Mouse (Mus musculus) common myeloid progenitor, adult 5-6 weeks (primary cell): ENCODE data around the gene Tnnt1. TPM values are rescaled to one million over a fixed set of nuclear protein-coding genes. Genes with fewer than 3 reads are reported as not detected.

ENCODE experiments used
- ATAC-seq: replicated peaks from 2 replicates; pipeline ENCODE4 v1.8.0; 2016; ENCODE audit warnings: low read depth, mild to moderate bottlenecking, moderate TSS enrichment, inconsistent platforms; ENCODE audit not compliant: poor library complexity, severe bottlenecking
- total RNA-seq: library from RNA; stranded (forward); fragments of 200-1000, 187-1606 nt; gene quantifications from 2 replicates; pipeline ENCODE4 v1.2.3, GENCODE M21; 2017

Gene Tnnt1
- total RNA-seq, 1 experiment from 2014 or later = 6.6 TPM

GRCm38 (mm10) chr7:4501558-4502397 is 14.4 kb downstream of the Tnnt1 start, which contains the start of gene Ppp1r12c:
Gene Ppp1r12c, minus strand, starts transcription at chr7:4501680.
- ATAC-seq = peak; percentile 72

DNA sequence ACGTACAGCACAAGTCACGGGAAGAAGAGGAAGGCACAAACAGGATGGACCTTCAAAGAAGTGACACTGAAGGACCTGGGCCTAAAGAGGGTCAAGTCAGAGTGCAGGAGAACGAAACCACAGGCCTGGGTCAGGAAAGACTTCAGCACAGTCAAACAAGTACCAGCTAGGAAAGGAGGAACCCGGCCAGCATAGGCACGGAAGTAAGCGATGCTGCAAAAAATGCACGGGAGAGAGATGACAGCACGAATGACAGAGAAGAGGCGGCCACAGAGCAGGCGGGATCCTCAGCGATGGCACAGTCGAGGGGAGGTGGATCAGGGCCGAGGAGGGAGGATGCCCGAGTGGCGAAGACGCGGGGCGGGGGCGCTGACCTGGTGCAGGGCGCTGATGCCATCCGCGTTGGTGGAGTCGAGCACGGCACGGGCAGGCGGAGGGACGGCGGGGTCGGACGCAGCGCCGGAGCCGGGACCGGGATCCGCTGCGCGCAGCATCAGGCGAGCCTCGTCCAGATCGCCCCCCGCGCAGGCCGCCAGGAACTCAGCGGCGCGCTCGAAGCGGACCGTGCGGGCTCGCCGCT is 15.2 kb downstream of the Tnnt1 start:
- ATAC-seq = peak; percentile 22

DNA sequence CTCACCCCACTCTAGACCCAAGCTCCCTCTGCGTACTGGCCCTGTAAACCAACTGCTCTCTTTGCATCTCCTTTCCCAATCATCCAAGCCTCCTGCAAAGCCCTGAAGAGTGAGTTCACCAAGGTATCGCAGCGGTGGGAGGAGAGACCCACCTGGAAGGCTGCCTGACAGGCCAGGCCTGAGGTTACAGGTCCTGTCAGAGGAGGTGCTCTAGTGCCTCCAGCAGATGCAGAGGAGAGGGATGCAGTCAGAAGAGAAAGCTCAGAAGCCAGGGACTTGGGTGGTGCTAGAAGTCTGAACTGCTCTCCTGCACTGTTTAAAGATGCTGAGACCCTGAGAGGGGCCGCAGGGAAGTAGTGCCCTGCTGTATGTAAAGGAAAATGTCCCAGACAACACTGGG is 17.1 kb downstream of the Tnnt1 start:
- no peak for ATAC-seq

- ATAC-seq = peak; percentile 6; the same call in 1 of the 2 replicates
These were observed 17.9 kb downstream of the Tnnt1 start for GRCm38 (mm10) chr7:4498251-4498650.

- ATAC-seq = no peak
These were observed 18.8 kb downstream of the Tnnt1 start for GRCm38 (mm10) chr7:4497271-4497903.

- no peak for ATAC-seq
These were observed 19.7 kb downstream of the Tnnt1 start for GRCm38 (mm10) chr7:4496468-4496867.

GRCm38 (mm10) chr7:4493991-4494390 is 22.2 kb downstream of the Tnnt1 start:
- ATAC-seq = 0 out of 2 replicates have a peak, but pooled peaks have one; percentile 4

- ATAC-seq = peak; percentile 95
These were observed 23.6 kb downstream of the Tnnt1 start for GRCm38 (mm10) chr7:4492284-4493224.

GRCm38 (mm10) chr7:4491308-4491707 is 24.9 kb downstream of the Tnnt1 start:
- ATAC-seq = peak; percentile 23

- ATAC-seq = no peak
These were observed 33.9 kb downstream of the Tnnt1 start for GRCm38 (mm10) chr7:4482281-4482680.

- peak; percentile 55 for ATAC-seq
These were observed 36.5 kb downstream of the Tnnt1 start for GRCm38 (mm10) chr7:4479674-4480073.

DNA sequence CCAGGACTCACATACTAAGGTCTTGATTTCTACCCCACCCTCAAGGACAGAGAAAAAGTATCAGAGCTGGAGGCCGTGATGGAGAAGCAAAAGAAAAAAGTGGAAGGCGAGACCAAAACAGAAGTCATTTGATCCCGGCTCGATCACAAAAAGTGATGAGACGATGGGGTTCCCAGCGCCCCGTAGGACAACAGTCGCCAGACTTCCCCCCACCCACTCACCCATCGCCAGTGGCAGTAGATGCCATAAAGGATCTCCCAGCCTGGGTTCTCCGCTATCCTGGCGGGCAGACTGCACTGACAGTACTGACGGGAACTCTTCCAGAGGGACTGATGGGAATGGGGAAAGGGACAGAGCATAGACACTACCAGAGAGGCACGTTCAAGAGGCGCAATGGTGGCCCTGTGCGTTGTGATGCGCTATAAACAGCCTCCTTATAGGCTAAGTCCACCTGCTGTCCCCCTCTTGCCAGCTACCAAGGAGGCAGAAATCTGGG is 37.3 kb downstream of the Tnnt1 start:
- no peak for ATAC-seq

- ATAC-seq = peak; percentile 87
These were observed 38.0 kb downstream of the Tnnt1 start for GRCm38 (mm10) chr7:4478021-4478795.

GRCm38 (mm10) chr7:4473940-4474339 is 42.2 kb downstream of the Tnnt1 start:
- ATAC-seq = no peak

GRCm38 (mm10) chr7:4471179-4471555 is 45.0 kb downstream of the Tnnt1 start:
- ATAC-seq = peak; percentile 81

DNA sequence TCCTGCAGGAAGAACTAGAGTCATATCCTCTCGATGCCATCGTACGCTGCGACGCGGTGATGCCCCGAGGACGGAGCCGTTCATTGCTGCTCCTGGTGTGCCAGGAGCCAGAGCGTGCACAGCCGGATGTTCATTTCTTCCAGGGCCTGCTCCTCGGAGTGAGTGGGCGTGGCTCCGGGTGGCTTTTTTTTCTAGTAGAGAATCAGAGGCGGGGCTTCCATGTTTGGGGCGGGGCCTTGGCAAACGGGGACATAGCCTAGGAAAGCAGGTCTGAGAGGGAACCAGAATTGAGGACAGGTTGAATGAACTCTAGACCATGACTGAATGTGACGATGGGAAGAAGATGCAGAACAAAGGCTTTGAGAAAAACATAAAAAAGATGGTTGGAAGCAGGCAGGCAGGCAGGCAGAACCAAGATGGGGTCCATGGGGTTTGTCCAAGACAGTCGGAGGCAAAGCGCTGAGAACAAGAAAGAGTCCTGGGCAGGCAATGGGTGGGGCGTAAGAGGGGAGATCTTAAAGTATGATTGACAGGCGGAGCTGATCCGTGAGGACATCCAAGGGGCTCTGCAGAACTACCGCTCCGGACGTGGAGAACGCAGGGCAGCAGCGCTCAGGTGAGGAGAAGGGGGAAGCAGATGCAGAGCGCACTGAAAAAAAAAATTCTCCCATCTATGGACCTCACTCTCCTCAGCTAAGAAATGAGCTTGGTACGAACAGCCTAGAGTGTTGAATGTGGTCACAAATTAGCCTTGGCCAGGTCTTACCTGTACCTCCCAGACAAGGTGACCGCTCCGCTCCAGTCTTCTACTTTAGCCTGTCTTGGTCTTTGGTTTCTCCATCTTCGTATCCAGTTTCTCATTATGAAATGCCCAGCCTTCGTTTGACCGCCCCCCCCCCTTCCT is 45.7 kb downstream of the Tnnt1 start:
- ATAC-seq = peak; percentile 34; the same call in 1 of the 2 replicates

DNA sequence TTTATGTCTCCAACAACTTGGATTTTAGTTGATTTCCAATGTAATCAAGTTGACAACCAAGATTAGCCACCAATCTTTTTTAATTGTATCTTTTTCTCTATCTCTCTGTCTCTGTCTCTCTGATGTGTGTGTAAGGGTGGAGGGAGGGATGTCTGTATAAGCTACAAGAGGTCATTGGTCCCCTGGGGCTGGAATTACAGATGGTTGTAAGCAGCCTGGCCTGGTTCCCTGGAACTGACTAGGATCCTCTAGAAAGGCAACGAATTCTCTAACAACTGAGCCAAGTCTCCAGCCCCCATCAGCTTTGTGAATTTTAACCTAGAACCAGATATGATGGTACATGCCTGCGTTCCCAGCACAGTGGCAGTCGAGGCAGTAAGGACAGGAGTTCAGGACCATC is 48.4 kb downstream of the Tnnt1 start:
- no peak for ATAC-seq
